Mouse (Mus musculus) gastrocnemius, adult 2 months (tissue): ENCODE measurements around the gene Klk4. TPM values are rescaled to one million over a fixed set of nuclear protein-coding genes. Genes with fewer than 3 reads are reported as not detected.
A peak's percentile ranks its signal among the peaks of the same experiment; 100 is the strongest.

ENCODE experiments used
- DNase-seq: peaks from one replicate; pipeline ENCODE4 v3.0.0; 2022
- H3K27ac ChIP-seq: fragments of 200-600 bp; 2 replicates; pipeline ENCODE4 v1.8.1; 2022; ENCODE audit warnings: mild to moderate bottlenecking
- H3K4me3 ChIP-seq: fragments of 200-600 bp; 2 replicates; pipeline ENCODE4 v1.8.1; 2022; ENCODE audit warnings: mild to moderate bottlenecking, moderate library complexity
- CTCF ChIP-seq: fragments of 200-600 bp; IDR thresholded peaks from 2 replicates; pipeline ENCODE4 v1.8.1; 2022; ENCODE audit warnings: antibody characterized with exemption, mild to moderate bottlenecking, moderate library complexity
- intact Hi-C: fragments of 180-260 bp; cut with DNase I; formaldehyde crosslinking; loops from one replicate; pipeline ENCODE4 v1.15.1; 2025
- total RNA-seq, 2 experiments: library from RNA; stranded (reverse); gene quantifications; 2 replicates each; pipeline ENCODE4 v1.2.3; 2021

Gene Klk4
- total RNA-seq, 2 experiments from 2014 or later: not detected

DNA sequence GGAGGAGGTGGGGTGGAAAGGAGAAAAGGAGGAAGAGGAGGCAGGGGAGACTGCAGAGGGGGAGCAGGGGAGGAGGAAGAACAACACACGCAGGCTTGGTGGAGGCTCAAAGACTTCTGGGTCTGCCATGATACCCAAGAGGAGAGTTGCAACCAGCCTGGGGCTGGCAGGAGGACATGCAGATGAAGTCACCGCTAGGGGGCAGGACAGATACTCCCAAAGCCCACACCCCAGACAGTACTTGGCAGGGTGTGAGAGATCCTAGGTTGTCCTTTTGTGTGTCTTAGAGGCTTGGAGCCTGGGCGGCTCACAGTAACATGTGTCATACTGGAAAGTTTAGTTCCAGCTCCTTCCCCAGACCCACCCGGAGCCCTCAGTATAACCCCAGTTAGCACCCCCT lies 47.6 kb downstream of the Klk4 start:
- Histone ChIP-seq H3K27ac (no peak overlapping the region), H3K4me3 (no peak overlapping the region)
- DNase-seq: no peak
- intact Hi-C loops: no loop called here
- TF ChIP-seq CTCF: peak; percentile 29; the same call in 1 of the 2 replicates

DNA sequence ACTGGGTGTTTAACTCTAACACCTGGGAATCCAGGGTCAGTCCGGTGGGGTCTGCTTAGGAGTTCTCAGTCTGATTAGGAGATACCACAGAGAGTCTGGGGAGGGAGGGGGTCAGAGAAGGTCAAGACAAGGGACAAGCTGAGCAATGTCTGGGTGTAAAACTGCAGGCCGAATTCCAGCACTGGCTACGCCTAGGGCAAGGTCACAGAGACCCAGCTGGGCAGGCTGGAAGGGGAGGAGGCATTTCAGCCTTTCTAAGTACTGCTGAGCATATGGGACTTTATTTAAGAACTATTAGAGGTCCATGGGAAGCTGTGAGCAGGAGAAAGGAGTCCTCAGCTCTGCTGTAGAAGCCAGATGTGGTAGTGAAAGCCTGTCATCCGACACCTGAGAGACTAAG lies 51.4 kb downstream of the Klk4 start:
- TF ChIP-seq CTCF: no peak
- intact Hi-C loops: no loop called here
- no peak for DNase-seq
- H3K27ac ChIP-seq: no peak overlapping the region
- no peak overlapping the region for H3K4me3 ChIP-seq

DNA sequence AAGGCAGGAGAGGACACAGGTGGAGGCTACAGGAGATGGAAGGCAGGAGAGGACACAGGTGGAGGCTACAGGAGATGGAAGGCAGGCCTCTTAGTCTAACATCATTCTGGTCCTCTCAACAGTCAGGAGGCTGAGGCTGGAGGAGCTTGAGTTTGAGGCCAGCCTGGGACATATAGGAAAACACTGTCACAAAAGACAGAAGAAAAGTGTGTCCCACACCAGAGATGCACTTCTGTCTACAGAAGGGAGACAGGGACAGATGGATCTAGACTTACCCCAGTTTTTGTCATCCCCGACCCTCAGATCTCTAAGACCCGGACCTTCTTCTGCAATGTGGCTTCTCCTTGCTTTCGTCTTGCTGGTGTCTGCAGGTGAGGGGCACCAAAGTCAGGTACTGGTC lies 52.5 kb downstream of the Klk4 start, which contains the start of gene Klk15:
Gene Klk15, plus strand, starts transcription at position 301 of the 400 bp plus-strand sequence.
- Histone ChIP-seq H3K27ac (no peak within 1 kb of the TSS), H3K4me3 (no peak within 1 kb of the TSS)
- no peak for TF ChIP-seq CTCF
- DNase-seq: no peak
- intact Hi-C loops: no loop called here

GRCm38 (mm10) chr7:43934747-43935146 lies 53.8 kb downstream of the Klk4 start:
- Histone ChIP-seq H3K4me3 (no peak overlapping the region), H3K27ac (no peak overlapping the region)
- TF ChIP-seq CTCF: no peak
- intact Hi-C loops: no loop called here
- DNase-seq: no peak

Other genes starting within 250 kb of the Klk4 start
- gene Ceacam18, start 246.5 kb upstream of the Klk4 start, total RNA-seq: not detected
- gene Siglece, start 221.0 kb upstream of the Klk4 start, total RNA-seq: 1 to 10 TPM in 1 of 2 experiments, under 1 TPM in 1; 0.26 to 1.0 TPM
- 1 to 10 TPM; 1.8 to 2.9 TPM for gene Ctu1, start 209.1 kb upstream of the Klk4 start, total RNA-seq
- gene Klk14, start 190.7 kb upstream of the Klk4 start, total RNA-seq: not detected
- under 1 TPM in 1 of 2 experiments, not detected in 1; 0.22 TPM for gene Klk13, start 168.6 kb upstream of the Klk4 start, total RNA-seq
- not detected for gene Klk12, start 112.3 kb upstream of the Klk4 start, total RNA-seq
- gene Klk11, start 106.6 kb upstream of the Klk4 start, total RNA-seq: under 1 TPM in 1 of 2 experiments, not detected in 1; 0.41 TPM
- gene Klk10, start 100.1 kb upstream of the Klk4 start, total RNA-seq: 1 to 10 TPM in 1 of 2 experiments, under 1 TPM in 1; 0.69 to 1.4 TPM
- gene Klk9, start 89.3 kb upstream of the Klk4 start, total RNA-seq: not detected
- gene Klk8, start 83.6 kb upstream of the Klk4 start, total RNA-seq: 1 to 10 TPM; 1.7 to 2.5 TPM
- gene Klk7, start 69.9 kb upstream of the Klk4 start, total RNA-seq: not detected
- gene Klk6, start 56.7 kb upstream of the Klk4 start, total RNA-seq: not detected
- gene Klk5, start 39.2 kb upstream of the Klk4 start, total RNA-seq: not detected
- gene Klk15, start 52.6 kb downstream of the Klk4 start, total RNA-seq: not detected
- gene Klk1b8, start 69.5 kb downstream of the Klk4 start, total RNA-seq: not detected
- gene Klk1b1, start 85.6 kb downstream of the Klk4 start, total RNA-seq: not detected
- not detected for gene Klk1b9, start 94.9 kb downstream of the Klk4 start, total RNA-seq
- gene Klk1b11, start 114.7 kb downstream of the Klk4 start, total RNA-seq: not detected
- 1 to 10 TPM in 1 of 2 experiments, under 1 TPM in 1; 0.51 to 1.0 TPM for gene Klk1b26, start 131.0 kb downstream of the Klk4 start, total RNA-seq
- gene Klk1b27, start 171.1 kb downstream of the Klk4 start, total RNA-seq: not detected
- gene Klk1b21, start 221.2 kb downstream of the Klk4 start, total RNA-seq: not detected
- gene Klk1b22, start 231.5 kb downstream of the Klk4 start, total RNA-seq: not detected